Mouse (Mus musculus) C2C12 (cell line): ENCODE results near the gene Phf1.

ENCODE experiments used
- CEBPB ChIP-seq: IDR thresholded peaks from one replicate; pipeline ENCODE4 v1.6.1; 2011; ENCODE audit warnings: low read depth, mild to moderate bottlenecking, control low read depth, moderate library complexity
- CTCF ChIP-seq: IDR thresholded peaks from one replicate; pipeline ENCODE4 v1.5.1; 2011; ENCODE audit not compliant: control insufficient read depth, insufficient read depth, insufficient read length
- MAX ChIP-seq: IDR thresholded peaks from one replicate; pipeline ENCODE4 v1.6.1; 2011; ENCODE audit warnings: mild to moderate bottlenecking, control low read depth
- MYOD1 ChIP-seq: IDR thresholded peaks from one replicate; pipeline ENCODE4 v1.6.1; 2011; ENCODE audit warnings: low read depth; ENCODE audit not compliant: control insufficient read depth, insufficient read length
- USF1 ChIP-seq: IDR thresholded peaks from one replicate; pipeline ENCODE4 v1.6.1; 2011; ENCODE audit warnings: low read depth, mild to moderate bottlenecking, control low read depth, moderate library complexity

- TF ChIP-seq CTCF, result no peak
- TF ChIP-seq USF1, result no peak
- no peak for TF ChIP-seq MAX
- no peak for TF ChIP-seq CEBPB
- no peak for TF ChIP-seq MYOD1
Observed at GRCm38 (mm10) chr17:26948316-26949050, 15.6 kb downstream of the Phf1 start.
